Mouse (Mus musculus) adrenal gland, adult 10 weeks (tissue): ENCODE measurements around the gene Cyp3a59. TPM values are rescaled to one million over a fixed set of nuclear protein-coding genes. Genes with fewer than 3 reads are reported as not detected.

Experiments
- polyA plus RNA-seq: library from polyadenylated mRNA; stranded (reverse); fragments of 350-450 nt; fragmentation: Illumina TruSeq; extraction: RNeasy Lipid Tissue Mini Kit (QIAGEN cat#74804); gene quantifications from one replicate; pipeline ENCODE4 v1.2.3, GENCODE M21; 2014; ENCODE audit warnings: low read depth, low replicate concordance

Cyp3a59 gene
- not detected for polyA plus RNA-seq

GRCm38 (mm10) chr5:146078945-146079344 lies at the start of gene Cyp3a59:
TSS of gene Cyp3a59 (plus strand) at chr5:146079257.

GRCm38 (mm10) chr5:146160439-146160838 lies 81.4 kb downstream of the Cyp3a59 start, which contains the start of gene Gm5565:
TSS of gene Gm5565 (minus strand) at chr5:146160539.

Other genes starting within 250 kb of the Cyp3a59 start
- gene Cyp3a11, start 199.3 kb upstream of the Cyp3a59 start, polyA plus RNA-seq = not detected
- not detected for gene Cyp3a25, start 69.6 kb upstream of the Cyp3a59 start, polyA plus RNA-seq
- gene Gm5565, start 81.3 kb downstream of the Cyp3a59 start, polyA plus RNA-seq = not detected
- gene Gm6309, start 91.5 kb downstream of the Cyp3a59 start, polyA plus RNA-seq = not detected
- not detected for gene 1700001J03Rik, start 106.0 kb downstream of the Cyp3a59 start, polyA plus RNA-seq
- 89.6 TPM for gene Rnf6, start 142.3 kb downstream of the Cyp3a59 start, polyA plus RNA-seq
- gene Cdk8, start 152.0 kb downstream of the Cyp3a59 start, polyA plus RNA-seq = 165 TPM